Mouse (Mus musculus): ENCODE measurements around the gene Spsb1.
A peak's percentile ranks its signal among the peaks of the same experiment; 100 is the strongest.

The Spsb1 gene

GRCm38 (mm10) chr4:149983921-149984645 lies 29.2 kb upstream of the Spsb1 start:
- no peak for DNase-seq

GRCm38 (mm10) chr4:149982154-149982553 lies 27.3 kb upstream of the Spsb1 start:
- DNase-seq: no peak

GRCm38 (mm10) chr4:149979819-149980308 lies 25.0 kb upstream of the Spsb1 start:
- DNase-seq: peak; percentile 89

GRCm38 (mm10) chr4:149978820-149979219 lies 24.0 kb upstream of the Spsb1 start:
- DNase-seq: no peak

GRCm38 (mm10) chr4:149977801-149978544 lies 23.1 kb upstream of the Spsb1 start:
- DNase-seq: peak; percentile 53

- DNase-seq: no peak
Measured at GRCm38 (mm10) chr4:149977181-149977580, 22.3 kb upstream of the Spsb1 start.

- DNase-seq: no peak
Measured at GRCm38 (mm10) chr4:149975730-149976254, 20.9 kb upstream of the Spsb1 start.

- DNase-seq: no peak
Measured at GRCm38 (mm10) chr4:149975291-149975690, 20.4 kb upstream of the Spsb1 start.

GRCm38 (mm10) chr4:149971393-149971792 lies 16.6 kb upstream of the Spsb1 start:
- no peak for DNase-seq

- peak; percentile 67 for DNase-seq
Measured at GRCm38 (mm10) chr4:149968526-149968925, 13.7 kb upstream of the Spsb1 start.

- no peak for DNase-seq
Measured at GRCm38 (mm10) chr4:149966963-149967362, 12.1 kb upstream of the Spsb1 start.

GRCm38 (mm10) chr4:149966252-149966651 lies 11.4 kb upstream of the Spsb1 start:
- DNase-seq: peak; percentile 85

- DNase-seq: no peak
Measured at GRCm38 (mm10) chr4:149965672-149966071, 10.8 kb upstream of the Spsb1 start.

- DNase-seq: no peak
Measured at GRCm38 (mm10) chr4:149965242-149965641, 10.4 kb upstream of the Spsb1 start.

GRCm38 (mm10) chr4:149964770-149965169 lies 9.9 kb upstream of the Spsb1 start:
- no peak for DNase-seq

GRCm38 (mm10) chr4:149964285-149964684 lies 9.4 kb upstream of the Spsb1 start:
- DNase-seq: no peak

- DNase-seq: no peak
Measured at GRCm38 (mm10) chr4:149960391-149960790, 5.5 kb upstream of the Spsb1 start.

- DNase-seq: no peak
Measured at GRCm38 (mm10) chr4:149959816-149960215, 5.0 kb upstream of the Spsb1 start.

GRCm38 (mm10) chr4:149958566-149958965 lies 3.7 kb upstream of the Spsb1 start:
- peak; percentile 89 for DNase-seq

GRCm38 (mm10) chr4:149956048-149956447 lies 1.2 kb upstream of the Spsb1 start:
- DNase-seq: no peak

- DNase-seq: no peak
Measured at GRCm38 (mm10) chr4:149955631-149956030, 788 bp upstream of the Spsb1 start.

- peak; percentile 73 for DNase-seq
Measured at GRCm38 (mm10) chr4:149953621-149954481, 992 bp downstream of the Spsb1 start.

- no peak for DNase-seq
Measured at GRCm38 (mm10) chr4:149952201-149952600, 2.6 kb downstream of the Spsb1 start.
